Mouse (Mus musculus) brain, embryonic 14.5 days (tissue): ENCODE data around the gene Cdkn2c.

Source experiments
- CTCF ChIP-seq: fragments of 200-500 bp; IDR thresholded peaks from 2 replicates; pipeline ENCODE4 v1.5.1; 2012; ENCODE audit warnings: inconsistent platforms, mild to moderate bottlenecking, moderate library complexity, borderline replicate concordance; ENCODE audit not compliant: insufficient read depth, insufficient read length; ENCODE audit errors: extremely low read depth
- POLR2A ChIP-seq: fragments of 200-500 bp; IDR thresholded peaks from 2 replicates; pipeline ENCODE4 v1.6.1; 2012; ENCODE audit warnings: mild to moderate bottlenecking, inconsistent platforms, borderline replicate concordance; ENCODE audit not compliant: poor library complexity, insufficient read depth, insufficient read length, severe bottlenecking; ENCODE audit errors: extremely low read depth

GRCm38 (mm10) chr4:109657851-109658500 is 9.0 kb downstream of the Cdkn2c start:
- no peak for TF ChIP-seq CTCF
- no peak for TF ChIP-seq POLR2A
